Mouse (Mus musculus): ENCODE measurements at regions not wholly inside any gene's neighbourhood (a gene's known extent, or its start where the extent isn't known, plus 50 kb on each side); places are given as distances from the start of the nearest gene placed in this dataset.

- TF ChIP-seq POU5F1 (IDR thresholded peaks at IDR 0.05; ENCODE audit: borderline replicate concordance, low read length) (no peak), CTCF (conservative IDR thresholded peaks at IDR 0.05; ENCODE audit: low read length) (no peak)
These were observed 126.6 kb upstream of the Pkdcc start for GRCm38 (mm10) chr17:83088471-83088870.
